Mouse (Mus musculus) MEL (cell line): ENCODE measurements around the gene Fbxo21. TPM values are rescaled to one million over a fixed set of nuclear protein-coding genes. Genes with fewer than 3 reads are reported as not detected.

ENCODE experiments used
- DNase-seq: peaks from one replicate; pipeline ENCODE4 v3.0.0; 2011; ENCODE audit warnings: low read depth, low spot score
- H3K27ac ChIP-seq: 2 replicates; pipeline ENCODE4 v1.5.1; 2012; ENCODE audit warnings: low read depth, mild to moderate bottlenecking, control low read depth, low read length, moderate library complexity; ENCODE audit not compliant: control insufficient read depth
- H3K27me3 ChIP-seq, 2 experiments: fragments of 150-350 bp in 1 of 2; sonication (generic) in 1 of 2; 2 replicates each; pipeline ENCODE4 v1.6.1; 2012; ENCODE audit warnings: low read length in 2 of 2, mild to moderate bottlenecking in 2 of 2, improper control_type of control experiment in 1 of 2, moderate library complexity in 1 of 2; ENCODE audit not compliant: insufficient read depth in 2 of 2, control insufficient read depth in 1 of 2
- H3K36me3 ChIP-seq, 2 experiments: 2 replicates each; pipeline ENCODE4 v1.6.1; 2012 to 2014; ENCODE audit warnings: low read length in 2 of 2, improper control_type of control experiment in 1 of 2, inconsistent platforms in 1 of 2, mild to moderate bottlenecking in 1 of 2; ENCODE audit not compliant: insufficient read depth in 2 of 2, control insufficient read depth in 1 of 2
- H3K4me1 ChIP-seq, 2 experiments: fragments of 150-350 bp in 1 of 2; sonication (generic) in 1 of 2; 2 replicates each; pipeline ENCODE4 v1.6.1; 2012; ENCODE audit warnings: low read length in 2 of 2, improper control_type of control experiment in 1 of 2, mild to moderate bottlenecking in 1 of 2; ENCODE audit not compliant: insufficient read depth in 2 of 2, control insufficient read depth in 1 of 2
- H3K4me3 ChIP-seq, 2 experiments: fragments of 150-350 bp in 1 of 2; sonication (generic) in 1 of 2; 2 replicates each; pipeline ENCODE4 v1.5.1; 2012; ENCODE audit warnings: low read depth in 2 of 2, low read length in 2 of 2, mild to moderate bottlenecking in 2 of 2, moderate library complexity in 2 of 2, control low read depth in 1 of 2, improper control_type of control experiment in 1 of 2; ENCODE audit not compliant: control insufficient read depth in 1 of 2, insufficient read depth in 1 of 2
- H3K79me2 ChIP-seq: 2 replicates; pipeline ENCODE4 v1.6.1; 2012; ENCODE audit warnings: mild to moderate bottlenecking, low read length, moderate library complexity; ENCODE audit not compliant: control insufficient read depth, poor library complexity, insufficient read depth
- H3K9ac ChIP-seq: 2 replicates; pipeline ENCODE4 v1.6.1; 2012; ENCODE audit warnings: low read depth, mild to moderate bottlenecking, control low read depth, low read length, moderate library complexity; ENCODE audit not compliant: control insufficient read depth, poor library complexity, severe bottlenecking
- H3K9me3 ChIP-seq: fragments of 150-350 bp; sonication (generic); replicated peaks from 2 replicates; pipeline ENCODE4 v1.6.1; 2012; ENCODE audit warnings: mild to moderate bottlenecking, low read length, improper control_type of control experiment, moderate library complexity; ENCODE audit not compliant: insufficient read depth
- BHLHE40 ChIP-seq: IDR thresholded peaks from 2 replicates; pipeline ENCODE4 v1.6.1; 2012; ENCODE audit warnings: low read depth, mild to moderate bottlenecking, inconsistent platforms, low read length, improper control_type of control experiment, borderline replicate concordance
- CTCF ChIP-seq, 3 experiments: IDR thresholded peaks in 2 of 3; conservative IDR thresholded peaks in 1 of 3; 2 replicates each; pipeline ENCODE4 v1.5.1; 2011 to 2012; ENCODE audit warnings: low read length in 3 of 3, low read depth in 2 of 3, mild to moderate bottlenecking in 2 of 3, improper control_type of control experiment in 1 of 3, inconsistent platforms in 1 of 3, mixed read lengths in 1 of 3, moderate library complexity in 1 of 3; ENCODE audit not compliant: control insufficient read depth in 1 of 3, insufficient read depth in 1 of 3, poor library complexity in 1 of 3, severe bottlenecking in 1 of 3
- E2F4 ChIP-seq: IDR thresholded peaks from 2 replicates; pipeline ENCODE4 v1.6.1; 2011; ENCODE audit warnings: low read depth, low read length, improper control_type of control experiment, borderline replicate concordance
- EP300 ChIP-seq, 2 experiments: IDR thresholded peaks; 2 replicates each; pipeline ENCODE4 v1.6.1; 2011; ENCODE audit warnings: improper control_type of control experiment in 2 of 2, low read length in 2 of 2, low read depth in 1 of 2, mild to moderate bottlenecking in 1 of 2
- ETS1 ChIP-seq: IDR thresholded peaks from 2 replicates; pipeline ENCODE4 v1.6.1; 2012; ENCODE audit warnings: low read depth, mild to moderate bottlenecking, inconsistent platforms, low read length, improper control_type of control experiment, moderate library complexity
- GABPA ChIP-seq: IDR thresholded peaks from 2 replicates; pipeline ENCODE4 v1.6.1; 2012; ENCODE audit warnings: low read depth, mild to moderate bottlenecking, inconsistent platforms, low read length, improper control_type of control experiment, moderate library complexity
- GATA1 ChIP-seq: IDR thresholded peaks from 2 replicates; pipeline ENCODE4 v1.6.1; 2011; ENCODE audit warnings: low read depth, low read length, improper control_type of control experiment
- HCFC1 ChIP-seq: IDR thresholded peaks from 2 replicates; pipeline ENCODE4 v1.6.1; 2012; ENCODE audit warnings: low read depth, mild to moderate bottlenecking, inconsistent platforms, low read length, improper control_type of control experiment, moderate library complexity
- JUND ChIP-seq: IDR thresholded peaks from 2 replicates; pipeline ENCODE4 v1.6.1; 2011; ENCODE audit warnings: low read depth, mild to moderate bottlenecking, improper control_type of control experiment, low read length
- MAFK ChIP-seq: IDR thresholded peaks from 2 replicates; pipeline ENCODE4 v1.6.1; 2011; ENCODE audit warnings: low read depth, mild to moderate bottlenecking, low read length, improper control_type of control experiment, borderline replicate concordance
- MAX ChIP-seq: IDR thresholded peaks from 2 replicates; pipeline ENCODE4 v1.6.1; 2011; ENCODE audit warnings: low read length, improper control_type of control experiment
- MAZ ChIP-seq: IDR thresholded peaks from 2 replicates; pipeline ENCODE4 v1.6.1; 2012; ENCODE audit warnings: low read depth, mild to moderate bottlenecking, inconsistent platforms, low read length, improper control_type of control experiment
- MXI1 ChIP-seq: IDR thresholded peaks from 2 replicates; pipeline ENCODE4 v1.6.1; 2011; ENCODE audit warnings: mild to moderate bottlenecking, low read depth, low read length, improper control_type of control experiment
- MYB ChIP-seq: IDR thresholded peaks from 2 replicates; pipeline ENCODE4 v1.6.1; 2011; ENCODE audit warnings: mild to moderate bottlenecking, low read depth, low read length, improper control_type of control experiment
- MYC ChIP-seq: IDR thresholded peaks from 2 replicates; pipeline ENCODE4 v1.6.1; 2011; ENCODE audit warnings: low read depth, mild to moderate bottlenecking, low read length, improper control_type of control experiment, moderate library complexity
- NELFE ChIP-seq: IDR thresholded peaks from 2 replicates; pipeline ENCODE4 v1.6.1; 2011; ENCODE audit warnings: low read depth, low read length, improper control_type of control experiment
- NRF1 ChIP-seq: IDR thresholded peaks from 2 replicates; pipeline ENCODE4 v1.6.1; 2014; ENCODE audit warnings: low read depth, mild to moderate bottlenecking, inconsistent platforms, low read length, improper control_type of control experiment, moderate library complexity; ENCODE audit not compliant: poor library complexity, insufficient read depth, severe bottlenecking
- POLR2A ChIP-seq, 2 experiments: IDR thresholded peaks; 2 replicates each; pipeline ENCODE4 v1.6.1; 2011 to 2012; ENCODE audit warnings: low read length in 2 of 2, mild to moderate bottlenecking in 2 of 2, control low read depth in 1 of 2, improper control_type of control experiment in 1 of 2, low read depth in 1 of 2, moderate library complexity in 1 of 2; ENCODE audit not compliant: control insufficient read depth in 1 of 2, insufficient read depth in 1 of 2, poor library complexity in 1 of 2
- POLR2AphosphoS2 ChIP-seq: IDR thresholded peaks from 2 replicates; pipeline ENCODE4 v1.6.1; 2011; ENCODE audit warnings: low read length, improper control_type of control experiment
- POLR2AphosphoS5 ChIP-seq: IDR thresholded peaks from 2 replicates; pipeline ENCODE4 v1.6.1; 2012; ENCODE audit warnings: low read depth, borderline replicate concordance, mild to moderate bottlenecking, inconsistent platforms, low read length, moderate library complexity, mixed read lengths
- RAD21 ChIP-seq: IDR thresholded peaks from 2 replicates; pipeline ENCODE4 v1.6.1; 2011; ENCODE audit warnings: mild to moderate bottlenecking, low read depth, low read length, improper control_type of control experiment
- RCOR1 ChIP-seq: IDR thresholded peaks from 2 replicates; pipeline ENCODE4 v1.6.1; 2012; ENCODE audit warnings: low read depth, mild to moderate bottlenecking, inconsistent platforms, low read length, improper control_type of control experiment
- SIN3A ChIP-seq: IDR thresholded peaks from 2 replicates; pipeline ENCODE4 v1.6.1; 2012; ENCODE audit warnings: low read length, improper control_type of control experiment, inconsistent platforms
- SMC3 ChIP-seq: IDR thresholded peaks from 2 replicates; pipeline ENCODE4 v1.6.1; 2011; ENCODE audit warnings: low read depth, low read length, improper control_type of control experiment
- TAL1 ChIP-seq: IDR thresholded peaks from 2 replicates; pipeline ENCODE4 v1.6.1; 2012; ENCODE audit warnings: mild to moderate bottlenecking, inconsistent platforms, low read length, moderate library complexity, mixed read lengths
- TCF12 ChIP-seq: IDR thresholded peaks from 2 replicates; pipeline ENCODE4 v1.6.1; 2014; ENCODE audit warnings: low read depth, mild to moderate bottlenecking, inconsistent platforms, low read length, improper control_type of control experiment, moderate library complexity
- UBTF ChIP-seq: IDR thresholded peaks from 2 replicates; pipeline ENCODE4 v1.6.1; 2012; ENCODE audit warnings: low read depth, mild to moderate bottlenecking, inconsistent platforms, low read length, improper control_type of control experiment, moderate library complexity, borderline replicate concordance; ENCODE audit not compliant: insufficient read depth
- USF1 ChIP-seq: IDR thresholded peaks from 2 replicates; pipeline ENCODE4 v1.6.1; 2014; ENCODE audit warnings: low read depth, mild to moderate bottlenecking, inconsistent platforms, low read length, improper control_type of control experiment, moderate library complexity
- USF2 ChIP-seq, 2 experiments: IDR thresholded peaks; 2 replicates each; pipeline ENCODE4 v1.6.1; 2011 to 2012; ENCODE audit warnings: improper control_type of control experiment in 2 of 2, low read length in 2 of 2, borderline replicate concordance in 1 of 2, inconsistent platforms in 1 of 2, low read depth in 1 of 2, mild to moderate bottlenecking in 1 of 2; ENCODE audit not compliant: insufficient read depth in 1 of 2
- polyA plus RNA-seq, 2 experiments: library from polyadenylated mRNA; stranded (reverse) in 1 of 2; unstranded in 1 of 2; fragments of >175 nt in 1 of 2; fragments of >200 nt in 1 of 2; gene quantifications; 2 replicates each; pipeline versions ENCODE4 v1.2.1 to v1.2.4; 2012; ENCODE audit warnings: low replicate concordance in 2 of 2, low read depth in 1 of 2; ENCODE audit not compliant: insufficient read length in 2 of 2, insufficient read depth in 1 of 2, missing spikeins in 1 of 2
- total RNA-seq: library from RNA; depleted of rRNA; stranded (reverse); fragments of 300-350 nt; gene quantifications from 2 replicates; pipeline ENCODE4 v1.2.3, GENCODE M21; 2012; rRNA removed

Fbxo21 gene
- total RNA-seq, result 9.1 and 10.4 TPM in 2 replicates
- polyA plus RNA-seq, result 10 to 100 TPM in 1 of 2 experiments, not detected in 1; 20.5 TPM

- H3K4me3 ChIP-seq, result peak within 1 kb of the TSS; percentile 95 to 99
- no peaks in the 10 kb centered on the region for H3K36me3 ChIP-seq
- H3K9me3 ChIP-seq, result no peaks in the 10 kb centered on the region
- peak within 1 kb of the TSS; percentile 95 for H3K9ac ChIP-seq
- no peak for TF ChIP-seq BHLHE40
- TF ChIP-seq MYB, result no peak
- no peak for TF ChIP-seq TAL1
- TF ChIP-seq POLR2AphosphoS5, result no peak
- TF ChIP-seq CTCF (IDR thresholded peaks at IDR 0.05 in 2 of 3, conservative IDR thresholded peaks at IDR 0.05 in 1 of 3; ENCODE audit: control insufficient read depth in 1 of 3, insufficient read depth in 1 of 3, low read depth in 2 of 3, low read length in 3 of 3, poor library complexity in 1 of 3, severe bottlenecking in 1 of 3), result 0 out of 6 replicates have a peak, but pooled peaks of 1 of the 3 experiments have one; percentile 1
- TF ChIP-seq POLR2AphosphoS2, result no peak
- TF ChIP-seq MAX, result no peak
- no peak for TF ChIP-seq GABPA
- no peak for TF ChIP-seq USF2 (IDR thresholded peaks at IDR 0.05; ENCODE audit: borderline replicate concordance in 1 of 2, insufficient read depth in 1 of 2, low read depth in 1 of 2, low read length in 2 of 2)
- TF ChIP-seq ETS1, result no peak
- TF ChIP-seq GATA1, result no peak
- no peak for TF ChIP-seq EP300 (IDR thresholded peaks at IDR 0.05; ENCODE audit: low read depth in 1 of 2, low read length in 2 of 2)
- no peak for TF ChIP-seq USF1
- peak; percentile 41 for TF ChIP-seq TCF12
- no peak for TF ChIP-seq SMC3
- TF ChIP-seq RCOR1, result no peak
- peak; percentile 45; the same call in 1 of the 2 replicates for TF ChIP-seq NRF1
- no peak for TF ChIP-seq E2F4
- no peak for TF ChIP-seq MYC
- no peak for TF ChIP-seq MAFK
- TF ChIP-seq JUND, result no peak
- no peak for TF ChIP-seq UBTF
- TF ChIP-seq RAD21, result no peak
- TF ChIP-seq NELFE, result peak; percentile 69
- TF ChIP-seq MXI1, result peak; percentile 35; the same call in 1 of the 2 replicates
- TF ChIP-seq MAZ, result no peak
- TF ChIP-seq HCFC1, result peak; percentile 49
- TF ChIP-seq POLR2A (IDR thresholded peaks at IDR 0.05; ENCODE audit: control insufficient read depth in 1 of 2, insufficient read depth in 1 of 2, low read depth in 1 of 2, low read length in 2 of 2, poor library complexity in 1 of 2), result peak; percentile 68 to 69; a peak in 2 of 4 replicates
- TF ChIP-seq SIN3A, result no peak; the same call in 1 of the 2 replicates
- peak; percentile 96 for DNase-seq
- H3K79me2 ChIP-seq, result peaks cover 9% of the 10 kb centered on the region
- no peaks in the 10 kb centered on the region for H3K27me3 ChIP-seq
- peaks cover 0 to 3% of the 10 kb centered on the region in 2 experiments; a peak in 2 of 4 replicates for H3K4me1 ChIP-seq
- H3K27ac ChIP-seq, result peak within 1 kb of the TSS; percentile 56
These were observed at the start of gene Fbxo21 for GRCm38 (mm10) chr5:117976657-117977500. TSS of gene Fbxo21 (plus strand) at chr5:117976730.
